Mouse (Mus musculus) kidney, adult 2 months (tissue): ENCODE data around the gene Etv4.

Experiments used
- CTCF ChIP-seq: fragments of 200-500 bp; conservative IDR thresholded peaks from 2 replicates; pipeline ENCODE4 v1.5.1; 2011; ENCODE audit warnings: low read depth, mild to moderate bottlenecking, control low read depth, low read length, moderate library complexity, mixed read lengths; ENCODE audit not compliant: insufficient read depth, insufficient read length
- POLR2A ChIP-seq: fragments of 200-500 bp; IDR thresholded peaks from one replicate; pipeline ENCODE4 v1.6.1; 2011; ENCODE audit warnings: low read depth, low read length, control low read depth

DNA sequence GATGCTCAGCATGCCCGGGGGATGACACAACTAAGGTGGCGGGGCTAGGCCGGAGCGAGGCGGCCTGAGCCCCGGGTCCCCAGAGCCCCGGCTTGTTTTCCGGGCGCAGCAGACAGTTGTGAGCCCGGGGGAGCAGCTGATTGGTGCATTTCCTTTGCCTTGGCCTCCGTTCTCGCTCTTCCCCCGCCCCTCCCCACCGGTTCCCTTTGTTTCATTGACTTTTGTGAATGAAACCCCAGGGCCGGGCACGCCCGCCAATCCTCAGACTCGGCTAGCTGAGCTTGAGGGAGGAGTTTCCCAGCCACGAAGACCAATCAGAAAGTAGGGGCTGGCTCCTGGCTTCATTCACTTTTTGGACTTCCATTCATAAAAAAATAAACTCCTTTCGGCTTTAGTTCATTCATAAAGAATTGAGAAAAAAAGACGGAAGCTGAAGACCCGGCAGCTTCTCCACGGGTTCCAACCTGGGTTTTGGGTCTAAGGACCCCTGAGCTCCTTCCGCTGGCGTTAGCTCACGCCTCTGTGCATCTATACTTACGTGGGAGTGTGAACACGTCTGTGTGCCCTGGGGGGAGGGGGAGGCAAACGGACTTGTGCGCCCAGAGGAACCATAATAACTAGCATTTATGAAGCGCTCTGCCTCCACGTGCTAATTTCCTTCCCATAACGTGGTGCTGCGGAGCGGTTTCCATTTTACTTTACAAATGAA lies at the start of gene Etv4:
- TF ChIP-seq POLR2A (no peak), CTCF (no peak)
